Mouse (Mus musculus) CH12.LX (cell line): Measurements from ENCODE around the gene March6. TPM values are rescaled to one million over a fixed set of nuclear protein-coding genes. Genes with fewer than 3 reads are reported as not detected.

Experiments used
- DNase-seq: peaks from one replicate; pipeline ENCODE4 v3.0.0-alpha.2; 2013; ENCODE audit errors: extremely low read depth
- H3K27ac ChIP-seq: 2 replicates; pipeline ENCODE4 v1.5.1; 2012; ENCODE audit warnings: low read depth, mild to moderate bottlenecking, control low read depth, moderate library complexity; ENCODE audit not compliant: insufficient read depth
- H3K27me3 ChIP-seq: replicated peaks from 2 replicates; pipeline ENCODE3; 2012; ENCODE audit warnings: inconsistent platforms
- H3K36me3 ChIP-seq, 2 experiments: replicated peaks in 1 of 2; 2 replicates each; pipeline versions ENCODE3 to v1.6.1; 2012; ENCODE audit warnings: inconsistent platforms in 1 of 2, low read length in 1 of 2, mild to moderate bottlenecking in 1 of 2, mixed read lengths in 1 of 2, moderate library complexity in 1 of 2; ENCODE audit not compliant: control insufficient read depth in 1 of 2, insufficient read depth in 1 of 2
- H3K4me1 ChIP-seq, 2 experiments: 2 replicates each; pipeline ENCODE4 v1.6.1; 2012; ENCODE audit warnings: inconsistent platforms in 1 of 2, moderate library complexity in 1 of 2; ENCODE audit not compliant: insufficient read depth in 2 of 2, control insufficient read depth in 1 of 2
- H3K4me2 ChIP-seq: 2 replicates; pipeline ENCODE4 v1.6.1; 2012; ENCODE audit warnings: low read depth, mild to moderate bottlenecking, control low read depth; ENCODE audit not compliant: poor library complexity, insufficient read depth, severe bottlenecking
- H3K4me3 ChIP-seq, 3 experiments: fragments of 150-350 bp in 1 of 3; sonication (generic) in 1 of 3; replicated peaks in 1 of 3; 2 replicates each; pipeline versions ENCODE3 to v1.5.1; 2011 to 2012; ENCODE audit warnings: low read depth in 2 of 3, low read length in 2 of 3, mild to moderate bottlenecking in 2 of 3, moderate library complexity in 2 of 3, control low read depth in 1 of 3, improper control_type of control experiment in 1 of 3, inconsistent platforms in 1 of 3, mixed read lengths in 1 of 3; ENCODE audit not compliant: poor library complexity in 1 of 3
- H3K79me2 ChIP-seq: replicated peaks from 2 replicates; pipeline ENCODE4 v1.6.1; 2012; ENCODE audit warnings: mild to moderate bottlenecking, moderate library complexity; ENCODE audit not compliant: control insufficient read depth, poor library complexity, insufficient read depth, severe bottlenecking; ENCODE audit errors: extremely low read depth
- H3K9ac ChIP-seq: 2 replicates; pipeline ENCODE4 v1.6.1; 2012; ENCODE audit warnings: low read depth, mild to moderate bottlenecking, control low read depth, moderate library complexity; ENCODE audit not compliant: insufficient read depth
- H3K9me3 ChIP-seq: replicated peaks from 2 replicates; pipeline ENCODE3; 2012; ENCODE audit warnings: low read length, inconsistent platforms, mixed read lengths
- BHLHE40 ChIP-seq: IDR thresholded peaks from 2 replicates; pipeline ENCODE4 v1.6.1; 2011; ENCODE audit warnings: mild to moderate bottlenecking, low read depth, low read length, improper control_type of control experiment
- CHD1 ChIP-seq: IDR thresholded peaks from 2 replicates; pipeline ENCODE4 v1.6.1; 2012; ENCODE audit warnings: low read depth, low read length, improper control_type of control experiment, inconsistent platforms
- CTCF ChIP-seq, 2 experiments: IDR thresholded peaks in 1 of 2; conservative IDR thresholded peaks in 1 of 2; 2 replicates each; pipeline ENCODE4 v1.5.1; 2011 to 2012; ENCODE audit warnings: low read depth in 2 of 2, low read length in 2 of 2, improper control_type of control experiment in 1 of 2, inconsistent platforms in 1 of 2, mild to moderate bottlenecking in 1 of 2, moderate library complexity in 1 of 2
- E2F4 ChIP-seq: IDR thresholded peaks from 2 replicates; pipeline ENCODE4 v1.6.1; 2011; ENCODE audit warnings: low read depth, low read length, improper control_type of control experiment; ENCODE audit not compliant: insufficient replicate concordance
- ELF1 ChIP-seq: IDR thresholded peaks from 2 replicates; pipeline ENCODE4 v1.6.1; 2014; ENCODE audit warnings: low read depth, mild to moderate bottlenecking, inconsistent platforms, low read length, improper control_type of control experiment
- EP300 ChIP-seq: IDR thresholded peaks from 2 replicates; pipeline ENCODE4 v1.6.1; 2011; ENCODE audit warnings: low read length, improper control_type of control experiment
- ETS1 ChIP-seq: conservative IDR thresholded peaks from 2 replicates; pipeline ENCODE4 v1.6.1; 2012; ENCODE audit warnings: low read depth, mild to moderate bottlenecking, inconsistent platforms, low read length, improper control_type of control experiment, moderate library complexity
- GABPA ChIP-seq: IDR thresholded peaks from 2 replicates; pipeline ENCODE4 v1.6.1; 2012; ENCODE audit warnings: low read depth, low read length, improper control_type of control experiment, inconsistent platforms; ENCODE audit not compliant: insufficient replicate concordance
- HCFC1 ChIP-seq: IDR thresholded peaks from 2 replicates; pipeline ENCODE4 v1.6.1; 2012; ENCODE audit warnings: low read depth, mild to moderate bottlenecking, inconsistent platforms, low read length, improper control_type of control experiment
- IRF4 ChIP-seq: IDR thresholded peaks from 2 replicates; pipeline ENCODE4 v1.6.1; 2014; ENCODE audit warnings: low read depth, mild to moderate bottlenecking, inconsistent platforms, low read length, improper control_type of control experiment
- JUN ChIP-seq: IDR thresholded peaks from 2 replicates; pipeline ENCODE4 v1.6.1; 2011; ENCODE audit warnings: low read depth, mild to moderate bottlenecking, low read length, improper control_type of control experiment, moderate library complexity; ENCODE audit not compliant: insufficient read depth
- KAT2A ChIP-seq: IDR thresholded peaks from 2 replicates; pipeline ENCODE4 v1.6.1; 2012; ENCODE audit warnings: low read length, improper control_type of control experiment, inconsistent platforms; ENCODE audit not compliant: insufficient replicate concordance
- MAX ChIP-seq: IDR thresholded peaks from 2 replicates; pipeline ENCODE4 v1.6.1; 2011; ENCODE audit warnings: low read length, improper control_type of control experiment
- MAZ ChIP-seq: IDR thresholded peaks from 2 replicates; pipeline ENCODE4 v1.6.1; 2012; ENCODE audit warnings: low read depth, mild to moderate bottlenecking, inconsistent platforms, low read length, improper control_type of control experiment, moderate library complexity
- MEF2A ChIP-seq: IDR thresholded peaks from 2 replicates; pipeline ENCODE4 v1.6.1; 2014; ENCODE audit warnings: low read depth, mild to moderate bottlenecking, inconsistent platforms, low read length, improper control_type of control experiment, borderline replicate concordance
- MXI1 ChIP-seq: IDR thresholded peaks from 2 replicates; pipeline ENCODE4 v1.6.1; 2011; ENCODE audit warnings: mild to moderate bottlenecking, low read depth, low read length, improper control_type of control experiment
- MYC ChIP-seq: IDR thresholded peaks from 2 replicates; pipeline ENCODE4 v1.6.1; 2011; ENCODE audit warnings: low read depth, mild to moderate bottlenecking, improper control_type of control experiment, low read length
- NELFE ChIP-seq: IDR thresholded peaks from 2 replicates; pipeline ENCODE4 v1.6.1; 2011; ENCODE audit warnings: low read depth, low read length, improper control_type of control experiment
- NRF1 ChIP-seq: IDR thresholded peaks from 2 replicates; pipeline ENCODE4 v1.6.1; 2014; ENCODE audit warnings: low read depth, mild to moderate bottlenecking, inconsistent platforms, low read length, improper control_type of control experiment, moderate library complexity
- POLR2A ChIP-seq: IDR thresholded peaks from 2 replicates; pipeline ENCODE4 v1.6.1; 2011; ENCODE audit warnings: low read depth, mild to moderate bottlenecking, improper control_type of control experiment, low read length
- POLR2AphosphoS2 ChIP-seq: IDR thresholded peaks from 2 replicates; pipeline ENCODE4 v1.6.1; 2011; ENCODE audit warnings: low read depth, low read length, improper control_type of control experiment
- RAD21 ChIP-seq: IDR thresholded peaks from 2 replicates; pipeline ENCODE4 v1.6.1; 2011; ENCODE audit warnings: low read depth, mild to moderate bottlenecking, low read length, improper control_type of control experiment, moderate library complexity
- RCOR1 ChIP-seq: conservative IDR thresholded peaks from 2 replicates; pipeline ENCODE4 v1.6.1; 2012; ENCODE audit warnings: low read depth, mild to moderate bottlenecking, inconsistent platforms, low read length, improper control_type of control experiment
- SMC3 ChIP-seq: IDR thresholded peaks from 2 replicates; pipeline ENCODE4 v1.6.1; 2011; ENCODE audit warnings: low read depth, low read length, improper control_type of control experiment
- TBP ChIP-seq: conservative IDR thresholded peaks from 2 replicates; pipeline ENCODE4 v1.6.1; 2011; ENCODE audit warnings: low read depth, low read length, improper control_type of control experiment
- UBTF ChIP-seq: IDR thresholded peaks from 2 replicates; pipeline ENCODE4 v1.6.1; 2012; ENCODE audit warnings: low read depth, mild to moderate bottlenecking, inconsistent platforms, low read length, improper control_type of control experiment, moderate library complexity
- USF1 ChIP-seq: IDR thresholded peaks from 2 replicates; pipeline ENCODE4 v1.6.1; 2014; ENCODE audit warnings: low read depth, mild to moderate bottlenecking, inconsistent platforms, low read length, improper control_type of control experiment
- USF2 ChIP-seq: conservative IDR thresholded peaks from 2 replicates; pipeline ENCODE4 v1.6.1; 2011; ENCODE audit warnings: low read depth, low read length, improper control_type of control experiment
- ZC3H11A ChIP-seq: IDR thresholded peaks from 2 replicates; pipeline ENCODE4 v1.6.1; 2012; ENCODE audit warnings: low read depth, mild to moderate bottlenecking, inconsistent platforms, low read length, improper control_type of control experiment
- ZKSCAN1 ChIP-seq: IDR thresholded peaks from 2 replicates; pipeline ENCODE4 v1.6.1; 2012; ENCODE audit warnings: low read depth, inconsistent platforms, low read length, improper control_type of control experiment, borderline replicate concordance
- ZMIZ1 ChIP-seq: IDR thresholded peaks from 2 replicates; pipeline ENCODE4 v1.6.1; 2012; ENCODE audit warnings: low read depth, mild to moderate bottlenecking, inconsistent platforms, low read length, improper control_type of control experiment
- dilution Hi-C: fragments of 300-500 bp; cut with MboI; formaldehyde crosslinking; loops from 2 replicates; pipeline ENCODE4 v1.14.3; 2020; ENCODE audit warnings: low sequenced_read_pairs; ENCODE audit not compliant: extremely low pct_unique_long_range_greater_than_20kb, extremely low pct_ligation_motif_present
- in situ Hi-C: fragments of 300-500 bp; cut with MboI; formaldehyde crosslinking; loops from 3 replicates; pipeline ENCODE4 v1.14.3; 2019; ENCODE audit warnings: low sequenced_read_pairs, low pct_ligation_motif_present, low pct_unique_long_range_greater_than_20kb, mixed read lengths
- polyA plus RNA-seq: library from polyadenylated mRNA; unstranded; fragments of >175 nt; gene quantifications from 2 replicates; pipeline ENCODE4 v1.2.1, GENCODE M21; 2012; ENCODE audit warnings: low read depth; ENCODE audit not compliant: insufficient read length
- total RNA-seq, 2 experiments: library from RNA; depleted of rRNA; stranded (reverse); fragments of 300-350 nt in 1 of 2; fragments of >200 nt in 1 of 2; gene quantifications; 2 replicates each; pipeline ENCODE4 v1.2.3; 2012 to 2014

The March6 gene
- total and polyA plus RNA-seq, 3 experiments = 18.3 to 41.4 (median 29.1) TPM

- H3K79me2 ChIP-seq = no peaks in the 10 kb centered on the region
- H3K4me3 ChIP-seq = no peak overlapping the region
- in situ Hi-C loops = loop anchor here (25.0 kb wide), 1 partner anchor 492 kb away; no protein-coding TSS in a partner anchor
- no peak for DNase-seq
- no peak for TF ChIP-seq EP300
- TF ChIP-seq MYC = no peak
- no peak for TF ChIP-seq KAT2A
- TF ChIP-seq CTCF (conservative IDR thresholded peaks at IDR 0.05 in 1 of 2, IDR thresholded peaks at IDR 0.05 in 1 of 2; ENCODE audit: low read depth in 2 of 2, low read length in 2 of 2) = no peak
- no peak for TF ChIP-seq USF1
- TF ChIP-seq MEF2A = no peak
- TF ChIP-seq MAX = no peak
- no peak for TF ChIP-seq ETS1
- no peak for TF ChIP-seq POLR2A
- no peak for TF ChIP-seq E2F4
- no peak for TF ChIP-seq SMC3
- TF ChIP-seq ELF1 = no peak
- dilution Hi-C loops = no loop called here
- H3K4me1 ChIP-seq = peaks cover 26 to 59% of the 10 kb centered on the region in 2 experiments
- H3K27me3 ChIP-seq = peaks cover 2% of the 10 kb centered on the region
- no peak overlapping the region for H3K4me2 ChIP-seq
- no peak overlapping the region for H3K9ac ChIP-seq
- no peaks in the 10 kb centered on the region for H3K36me3 ChIP-seq
- no peaks in the 10 kb centered on the region for H3K9me3 ChIP-seq
- H3K27ac ChIP-seq = no peak overlapping the region
Observed at GRCm38 (mm10) chr15:31429429-31429828, 101.4 kb downstream of the March6 start.

- no peak overlapping the region for H3K4me3 ChIP-seq
- H3K27me3 ChIP-seq = peaks cover 2% of the 10 kb centered on the region
- H3K9me3 ChIP-seq = no peaks in the 10 kb centered on the region
- H3K27ac ChIP-seq = no peak overlapping the region
- peak; percentile 47 for DNase-seq
- H3K4me2 ChIP-seq = 0 out of 2 replicates have a peak overlapping the region, but pooled peaks have one; percentile 1
- no peaks in the 10 kb centered on the region for H3K79me2 ChIP-seq
- peaks cover 23 to 55% of the 10 kb centered on the region in 2 experiments for H3K4me1 ChIP-seq
- H3K36me3 ChIP-seq = no peaks in the 10 kb centered on the region
- no peak overlapping the region for H3K9ac ChIP-seq
- in situ Hi-C loops = loop anchor here (25.0 kb wide), 1 partner anchor 491 kb away; no protein-coding TSS in a partner anchor
- dilution Hi-C loops = no loop called here
- TF ChIP-seq MXI1 (no peak), MAX (no peak; the same call in 1 of the 2 replicates), USF2 (no peak), BHLHE40 (peak; percentile 76), ETS1 (peak; percentile 83), POLR2A (no peak), JUN (peak; percentile 65), IRF4 (peak; percentile 58), MEF2A (0 out of 2 replicates have a peak, but pooled peaks have one; percentile 47), CTCF (conservative IDR thresholded peaks at IDR 0.05 in 1 of 2, IDR thresholded peaks at IDR 0.05 in 1 of 2; ENCODE audit: low read depth in 2 of 2, low read length in 2 of 2) (no peak), UBTF (no peak), GABPA (no peak), HCFC1 (no peak), EP300 (peak; percentile 88), MAZ (0 out of 2 replicates have a peak, but pooled peaks have one; percentile 31), E2F4 (no peak), CHD1 (no peak), TBP (no peak), NRF1 (no peak), NELFE (no peak), ELF1 (peak; percentile 48), ZMIZ1 (no peak), KAT2A (no peak), POLR2AphosphoS2 (no peak), USF1 (no peak), RAD21 (no peak), RCOR1 (peak; percentile 67; the same call in 1 of the 2 replicates), ZC3H11A (no peak), ZKSCAN1 (no peak)
Observed at GRCm38 (mm10) chr15:31428571-31428970, 102.3 kb downstream of the March6 start.
